Mouse (Mus musculus): Measurements from ENCODE around the gene S100a5. TPM values are rescaled to one million over a fixed set of nuclear protein-coding genes. Genes with fewer than 3 reads are reported as not detected.

S100a5 gene
- polyA plus RNA-seq, 1 experiment = 0.19 TPM

DNA sequence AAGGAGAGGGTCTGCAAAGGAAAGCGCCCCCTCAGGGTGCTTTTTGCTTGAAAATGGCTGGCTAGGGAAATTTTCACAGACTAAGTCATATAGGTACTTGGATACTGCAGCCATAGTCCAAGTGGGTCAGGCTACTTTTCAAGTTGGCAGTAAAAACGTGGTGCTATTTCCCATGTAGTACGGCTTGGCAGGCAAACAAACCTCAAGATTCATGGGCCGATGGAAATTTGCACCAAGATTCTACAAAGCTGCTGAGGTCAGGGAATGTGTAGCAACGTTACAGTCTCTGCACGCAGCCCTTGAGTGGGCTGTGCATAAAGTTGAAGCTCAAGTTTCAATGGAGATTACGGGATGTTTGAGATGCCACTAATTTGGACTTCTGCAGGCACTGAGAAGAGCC is 28.9 kb upstream of the S100a5 start:
- Histone ChIP-seq H3K4me2 (ENCODE audit: low read depth) (no peak overlapping the region), H3K36me3 (ENCODE audit: control insufficient read depth, insufficient read depth) (no peaks in the 10 kb centered on the region), H3K4me3 (no peak overlapping the region), H3ac (ENCODE audit: control insufficient read depth, insufficient read length) (no peak overlapping the region), H3K27me3 (ENCODE audit: control insufficient read depth, insufficient read depth, insufficient read length) (no peaks in the 10 kb centered on the region), H3K79me2 (ENCODE audit: control insufficient read depth, insufficient read depth) (no peaks in the 10 kb centered on the region)
- no peak for TF ChIP-seq MYOG (IDR thresholded peaks at IDR 0.05; ENCODE audit: control insufficient read depth in 1 of 3, insufficient read depth in 1 of 3, insufficient read length in 2 of 3, low read depth in 2 of 3)

- no peaks in the 10 kb centered on the region for H3K36me3 ChIP-seq (ENCODE audit: control insufficient read depth, insufficient read depth)
- no peak for TF ChIP-seq POLR2AphosphoS2 (IDR thresholded peaks at IDR 0.05; ENCODE audit: insufficient read length, low read depth)
- TF ChIP-seq TCF3 (IDR thresholded peaks at IDR 0.05; ENCODE audit: insufficient read length, low read depth) = no peak
- no peak for TF ChIP-seq REST (IDR thresholded peaks at IDR 0.05; ENCODE audit: insufficient read depth, insufficient read length)
These were observed 27.2 kb upstream of the S100a5 start for GRCm38 (mm10) chr3:90581141-90581540.

GRCm38 (mm10) chr3:90582156-90582555 is 26.2 kb upstream of the S100a5 start:
- Histone ChIP-seq H3K79me2 (ENCODE audit: control insufficient read depth, insufficient read depth) (no peaks in the 10 kb centered on the region), H3K4me2 (ENCODE audit: low read depth) (no peak overlapping the region), H3K27me3 (ENCODE audit: control insufficient read depth, insufficient read depth, insufficient read length) (no peaks in the 10 kb centered on the region), H3K36me3 (ENCODE audit: control insufficient read depth, insufficient read depth) (no peaks in the 10 kb centered on the region), H3ac (ENCODE audit: control insufficient read depth, insufficient read length) (no peak overlapping the region), H3K4me3 (no peak overlapping the region)
- TF ChIP-seq TCF12 (IDR thresholded peaks at IDR 0.05; ENCODE audit: insufficient read depth, poor library complexity, severe bottlenecking) = no peak
- no peak for TF ChIP-seq REST (IDR thresholded peaks at IDR 0.05; ENCODE audit: insufficient read depth, insufficient read length)
- TF ChIP-seq USF1 (IDR thresholded peaks at IDR 0.05; ENCODE audit: low read depth) = no peak
- no peak for TF ChIP-seq POLR2AphosphoS2 (IDR thresholded peaks at IDR 0.05; ENCODE audit: insufficient read length, low read depth)
- TF ChIP-seq TCF3 (IDR thresholded peaks at IDR 0.05; ENCODE audit: insufficient read length, low read depth) = no peak
- no peak for TF ChIP-seq CEBPB (IDR thresholded peaks at IDR 0.05; ENCODE audit: insufficient read depth, poor library complexity, severe bottlenecking)
- no peak for TF ChIP-seq SRF (IDR thresholded peaks at IDR 0.05; ENCODE audit: control insufficient read depth, insufficient read length, low read depth)
- TF ChIP-seq MYOD1 (IDR thresholded peaks at IDR 0.05; ENCODE audit: control insufficient read depth in 1 of 3, insufficient read length in 2 of 3, low read depth in 2 of 3) = no peak
- no peak for TF ChIP-seq MAX (IDR thresholded peaks at IDR 0.05; ENCODE audit: low read depth)
- no peak for TF ChIP-seq E2F4 (IDR thresholded peaks at IDR 0.05; ENCODE audit: insufficient read depth)
- no peak for TF ChIP-seq MYOG (IDR thresholded peaks at IDR 0.05; ENCODE audit: control insufficient read depth in 1 of 3, insufficient read depth in 1 of 3, insufficient read length in 2 of 3, low read depth in 2 of 3)
- no peak for TF ChIP-seq POLR2A (IDR thresholded peaks at IDR 0.05; ENCODE audit: insufficient read length, low read depth)

More at GRCm38 (mm10) chr3:90581141-90581540, 27.2 kb upstream of the S100a5 start:
- Histone ChIP-seq H3K79me2 (ENCODE audit: control insufficient read depth, insufficient read depth) (no peaks in the 10 kb centered on the region), H3ac (ENCODE audit: control insufficient read depth, insufficient read length) (no peak overlapping the region), H3K4me2 (ENCODE audit: low read depth) (no peak overlapping the region), H3K4me3 (no peak overlapping the region), H3K27me3 (ENCODE audit: control insufficient read depth, insufficient read depth, insufficient read length) (no peaks in the 10 kb centered on the region)

GRCm38 (mm10) chr3:90582556-90582955 is 25.8 kb upstream of the S100a5 start:
- Histone ChIP-seq H3K4me3 (no peak overlapping the region), H3K36me3 (ENCODE audit: control insufficient read depth, insufficient read depth) (no peaks in the 10 kb centered on the region), H3ac (ENCODE audit: control insufficient read depth, insufficient read length) (no peak overlapping the region), H3K27me3 (ENCODE audit: control insufficient read depth, insufficient read depth, insufficient read length) (no peaks in the 10 kb centered on the region), H3K4me2 (ENCODE audit: low read depth) (no peak overlapping the region), H3K79me2 (ENCODE audit: control insufficient read depth, insufficient read depth) (no peaks in the 10 kb centered on the region)
- TF ChIP-seq TCF3 (IDR thresholded peaks at IDR 0.05; ENCODE audit: insufficient read length, low read depth) = no peak
- no peak for TF ChIP-seq SRF (IDR thresholded peaks at IDR 0.05; ENCODE audit: control insufficient read depth, insufficient read length, low read depth)
- TF ChIP-seq TCF12 (IDR thresholded peaks at IDR 0.05; ENCODE audit: insufficient read depth, poor library complexity, severe bottlenecking) = no peak
- no peak for TF ChIP-seq USF1 (IDR thresholded peaks at IDR 0.05; ENCODE audit: low read depth)
- no peak for TF ChIP-seq E2F4 (IDR thresholded peaks at IDR 0.05; ENCODE audit: insufficient read depth)
- TF ChIP-seq POLR2A (IDR thresholded peaks at IDR 0.05; ENCODE audit: insufficient read length, low read depth) = no peak

- H3K4me2 ChIP-seq (ENCODE audit: low read depth) = peak overlapping the region; percentile 35
- no peaks in the 10 kb centered on the region for H3K79me2 ChIP-seq (ENCODE audit: control insufficient read depth, insufficient read depth)
- H3K4me3 ChIP-seq = no peak overlapping the region
- no peak overlapping the region for H3ac ChIP-seq (ENCODE audit: control insufficient read depth, insufficient read length)
- no peaks in the 10 kb centered on the region for H3K36me3 ChIP-seq (ENCODE audit: control insufficient read depth, insufficient read depth)
- no peak for TF ChIP-seq SRF (IDR thresholded peaks at IDR 0.05; ENCODE audit: control insufficient read depth, insufficient read length, low read depth)
- TF ChIP-seq MAX (IDR thresholded peaks at IDR 0.05; ENCODE audit: low read depth) = no peak
- no peak for TF ChIP-seq REST (IDR thresholded peaks at IDR 0.05; ENCODE audit: insufficient read depth, insufficient read length)
- TF ChIP-seq TCF12 (IDR thresholded peaks at IDR 0.05; ENCODE audit: insufficient read depth, poor library complexity, severe bottlenecking) = no peak
- TF ChIP-seq USF1 (IDR thresholded peaks at IDR 0.05; ENCODE audit: low read depth) = no peak
- TF ChIP-seq TCF3 (IDR thresholded peaks at IDR 0.05; ENCODE audit: insufficient read length, low read depth) = no peak
- no peak for TF ChIP-seq POLR2AphosphoS2 (IDR thresholded peaks at IDR 0.05; ENCODE audit: insufficient read length, low read depth)
- no peak for TF ChIP-seq MYOD1 (IDR thresholded peaks at IDR 0.05; ENCODE audit: control insufficient read depth in 1 of 3, insufficient read length in 2 of 3, low read depth in 2 of 3)
- TF ChIP-seq E2F4 (IDR thresholded peaks at IDR 0.05; ENCODE audit: insufficient read depth) = no peak
- no peak for TF ChIP-seq CEBPB (IDR thresholded peaks at IDR 0.05; ENCODE audit: insufficient read depth, poor library complexity, severe bottlenecking)
- no peak for TF ChIP-seq POLR2A (IDR thresholded peaks at IDR 0.05; ENCODE audit: insufficient read length, low read depth)
- no peak for TF ChIP-seq MYOG (IDR thresholded peaks at IDR 0.05; ENCODE audit: control insufficient read depth in 1 of 3, insufficient read depth in 1 of 3, insufficient read length in 2 of 3, low read depth in 2 of 3)
- H3K27me3 ChIP-seq (ENCODE audit: control insufficient read depth, insufficient read depth, insufficient read length) = no peaks in the 10 kb centered on the region
These were observed 24.4 kb upstream of the S100a5 start for GRCm38 (mm10) chr3:90583893-90584292.

All from myocyte (in vitro differentiated cells).